Mouse (Mus musculus) gastrocnemius, adult 8-10 months (tissue): ENCODE data around the gene Pcbd2. TPM values are rescaled to one million over a fixed set of nuclear protein-coding genes. Genes with fewer than 3 reads are reported as not detected.

Experiments used
- DNase-seq, 2 experiments: peaks; one replicate each; pipeline ENCODE4 v3.0.0; 2022; ENCODE audit warnings: low spot score in 2 of 2
- total RNA-seq, 4 experiments: library from RNA; stranded (reverse); gene quantifications; 2 replicates each; pipeline ENCODE4 v1.2.4; 2022

Gene Pcbd2
- total RNA-seq, 4 experiments from 2014 or later = 17.5 to 22.8 (median 19.3) TPM

DNA sequence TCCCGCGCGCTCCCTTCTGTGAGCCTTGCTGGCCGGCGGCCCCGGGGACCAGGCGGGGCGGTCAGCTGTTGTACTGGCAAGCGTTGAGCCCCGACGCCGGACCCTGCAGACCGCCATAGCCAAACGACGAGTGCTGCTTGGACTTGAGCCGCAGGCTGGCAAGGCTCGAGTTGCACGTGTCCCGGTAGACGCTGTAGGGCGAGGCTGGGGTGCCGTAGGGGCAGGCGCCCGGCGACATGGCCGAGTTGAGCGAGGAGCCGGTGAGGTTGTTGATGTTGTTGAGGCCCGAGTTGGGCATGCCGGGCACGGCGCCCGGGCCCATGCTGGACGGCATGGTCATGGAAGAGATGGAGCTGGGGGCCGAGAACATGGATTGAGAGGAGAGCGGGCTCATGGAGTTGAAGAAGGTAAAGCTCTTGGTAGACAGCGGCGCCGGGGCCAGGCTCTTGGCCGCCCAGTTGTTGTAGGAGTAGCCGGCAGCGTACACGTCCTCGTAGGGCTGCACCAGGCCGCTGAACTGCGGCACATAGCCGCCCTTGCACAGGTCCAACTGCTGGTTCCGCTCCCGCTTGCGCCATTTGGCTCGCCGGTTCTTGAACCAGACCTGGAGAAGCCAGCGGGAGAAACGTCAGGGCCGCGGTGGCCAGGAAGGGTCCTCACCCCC is 99.0 kb downstream of the Pcbd2 start:
- DNase-seq = no peak

Other genes with a start within 250 kb of the Pcbd2 start
- gene Dbn1, start 239.3 kb upstream of the Pcbd2 start, total RNA-seq = 1 to 10 TPM; 2.9 to 4.0 (median 3.4) TPM
- 100 to 1,000 TPM; 476 to 539 (median 493) TPM for gene Pdlim7, start 213.7 kb upstream of the Pcbd2 start, total RNA-seq
- 1 to 10 TPM in 1 of 4 experiments, under 1 TPM in 3; 0.61 to 1.1 (median 0.79) TPM for gene Dok3, start 198.1 kb upstream of the Pcbd2 start, total RNA-seq
- 10 to 100 TPM in 1 of 4 experiments, 1 to 10 TPM in 3; 8.3 to 12.2 (median 9.2) TPM for gene Ddx41, start 190.7 kb upstream of the Pcbd2 start, total RNA-seq
- 10 to 100 TPM in 3 of 4 experiments, 1 to 10 TPM in 1; 7.8 to 14.0 (median 10.1) TPM for gene Fam193b, start 156.2 kb upstream of the Pcbd2 start, total RNA-seq
- 10 to 100 TPM; 54.1 to 64.0 (median 60.1) TPM for gene Tmed9, start 153.6 kb upstream of the Pcbd2 start, total RNA-seq
- gene B4galt7, start 127.5 kb upstream of the Pcbd2 start, total RNA-seq = 1 to 10 TPM; 4.8 to 5.8 (median 5.1) TPM
- 10 to 100 TPM in 1 of 4 experiments, 1 to 10 TPM in 3; 7.8 to 11.9 (median 8.7) TPM for gene Caml, start 104.4 kb upstream of the Pcbd2 start, total RNA-seq
- gene Ddx46, start 92.3 kb upstream of the Pcbd2 start, total RNA-seq = 10 to 100 TPM; 20.3 to 27.5 (median 23.8) TPM
- 10 to 100 TPM; 28.4 to 32.8 (median 30.8) TPM for gene B230219D22Rik, start 34.2 kb upstream of the Pcbd2 start, total RNA-seq
- gene Txndc15, start 12.7 kb upstream of the Pcbd2 start, total RNA-seq = 10 to 100 TPM; 31.8 to 40.0 (median 34.2) TPM
- under 1 TPM in 1 of 4 experiments, not detected in 3; 0.38 TPM for gene Catsper3, start 57.2 kb downstream of the Pcbd2 start, total RNA-seq
- under 1 TPM; 0.12 to 0.27 (median 0.21) TPM for gene Pitx1, start 108.8 kb downstream of the Pcbd2 start, total RNA-seq